Mouse (Mus musculus) cerebellum, adult 2 months (tissue): ENCODE measurements around the gene Myo18a.

ENCODE experiments used
- CTCF ChIP-seq: fragments of 200-500 bp; IDR thresholded peaks from 2 replicates; pipeline ENCODE4 v1.5.1; 2011; ENCODE audit warnings: low read depth, mild to moderate bottlenecking, control low read depth, low read length, moderate library complexity, borderline replicate concordance; ENCODE audit not compliant: insufficient read depth
- POLR2A ChIP-seq: fragments of 200-500 bp; IDR thresholded peaks from 2 replicates; pipeline ENCODE4 v1.6.1; 2011; ENCODE audit warnings: low read length, control low read depth, borderline replicate concordance; ENCODE audit not compliant: insufficient read depth

DNA sequence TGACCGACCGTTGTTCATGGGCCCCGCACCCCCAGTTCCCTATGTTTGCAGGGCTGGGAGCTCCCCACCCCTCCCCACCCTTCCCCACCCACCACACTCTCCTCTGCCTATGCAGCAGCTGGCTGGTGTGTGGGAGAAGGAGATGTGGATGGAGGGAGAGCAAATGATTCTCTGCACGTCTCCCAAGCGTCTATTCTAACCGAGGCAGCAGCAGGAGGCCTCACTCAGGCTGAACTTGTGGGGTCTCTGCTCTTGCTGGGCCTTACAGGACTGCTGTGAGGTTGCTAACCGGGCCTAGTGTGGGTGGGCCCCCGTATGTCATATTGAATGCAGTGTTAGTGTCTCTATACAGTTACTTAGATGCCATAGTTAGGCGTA is 37.4 kb downstream of the Myo18a start:
- TF ChIP-seq CTCF = no peak
- TF ChIP-seq POLR2A = no peak
